23 mouse cellular contexts compared by ENCODE assay signal in genomic region chr14:25592522-25592921, GRCm38 (mm10).
A peak's percentile ranks its signal among the peaks of the same experiment; 100 is the strongest.
DNase-seq lines count a peak whose midpoint lies in the region; ATAC-seq and TF ChIP-seq lines count a peak whose summit lies in the region.
"Had no signal": no experiment of that assay in that cellular context is flagged by ENCODE, and none has a peak within 500 bp of the region (broad histone marks: within the 10 kb centered on the region; RNA-seq: fewer than 3 reads in every experiment).

No protein-coding gene starts in this region.

- H3K4me3 ChIP-seq in hindbrain, embryonic 13.5 days, result no peak overlapping the region
- no peak overlapping the region for H3K4me3 ChIP-seq in hindbrain, embryonic 11.5 days (ENCODE audit: low read depth, low read length)
- H3K4me3 ChIP-seq in neural tube, embryonic 13.5 days, result no peak overlapping the region
- H3K4me3 ChIP-seq in embryonic facial prominence, embryonic 15.5 days (replicated peaks), result no peak overlapping the region
- no peak overlapping the region for H3K4me3 ChIP-seq in layer of hippocampus, adult 2 months
- H3K4me3 ChIP-seq: intestine, embryonic 15.5 days had no signal

- H3K27ac ChIP-seq in hindbrain, embryonic 13.5 days, result 0 out of 2 replicates have a peak overlapping the region, but pooled peaks have one; percentile 81
- H3K27ac ChIP-seq in hindbrain, embryonic 11.5 days (ENCODE audit: low read depth, low read length), result no peak overlapping the region
- 0 out of 2 replicates have a peak overlapping the region, but pooled peaks have one; percentile 65 for H3K27ac ChIP-seq in neural tube, embryonic 13.5 days (replicated peaks)
- H3K27ac ChIP-seq in embryonic facial prominence, embryonic 15.5 days (replicated peaks), result 0 out of 2 replicates have a peak overlapping the region, but pooled peaks have one; percentile 28
- no peak overlapping the region for H3K27ac ChIP-seq in layer of hippocampus, adult 2 months
- H3K27ac ChIP-seq: intestine, embryonic 15.5 days; macrophage; stomach, postnatal 0 days had no signal

- 52% methylated on average over 6 of the region's 6 CpGs for WGBS in hindbrain, embryonic 13.5 days
- WGBS in hindbrain, embryonic 11.5 days, result 52% methylated on average over 6 of the region's 6 CpGs
- 54% methylated on average over 6 of the region's 6 CpGs for WGBS in neural tube, embryonic 13.5 days
- WGBS in embryonic facial prominence, embryonic 15.5 days, result 49% methylated on average over 6 of the region's 6 CpGs

- H3K27me3 ChIP-seq in hindbrain, embryonic 13.5 days, result no peaks in the 10 kb centered on the region
- no peaks in the 10 kb centered on the region for H3K27me3 ChIP-seq in hindbrain, embryonic 11.5 days (ENCODE audit: control insufficient read depth, insufficient read depth, low read length)
- H3K27me3 ChIP-seq in neural tube, embryonic 13.5 days, result no peaks in the 10 kb centered on the region
- H3K27me3 ChIP-seq in embryonic facial prominence, embryonic 15.5 days, result no peaks in the 10 kb centered on the region
- H3K27me3 ChIP-seq: intestine, embryonic 15.5 days had no signal

- H3K36me3 ChIP-seq in hindbrain, embryonic 13.5 days, result peaks cover 15% of the 10 kb centered on the region
- H3K36me3 ChIP-seq in hindbrain, embryonic 11.5 days (ENCODE audit: control insufficient read depth, insufficient read depth, low read length), result no peaks in the 10 kb centered on the region
- H3K36me3 ChIP-seq in neural tube, embryonic 13.5 days, result peaks cover 13% of the 10 kb centered on the region; the same call in 1 of the 2 replicates
- peaks cover 5% of the 10 kb centered on the region; the same call in 1 of the 2 replicates for H3K36me3 ChIP-seq in embryonic facial prominence, embryonic 15.5 days

- no peaks in the 10 kb centered on the region for H3K9me3 ChIP-seq in hindbrain, embryonic 13.5 days
- H3K9me3 ChIP-seq in hindbrain, embryonic 11.5 days (ENCODE audit: control insufficient read depth, low read length), result no peaks in the 10 kb centered on the region
- H3K9me3 ChIP-seq in neural tube, embryonic 13.5 days, result no peaks in the 10 kb centered on the region
- H3K9me3 ChIP-seq in embryonic facial prominence, embryonic 15.5 days (replicated peaks), result no peaks in the 10 kb centered on the region
- H3K9me3 ChIP-seq: intestine, embryonic 15.5 days had no signal

- no peak for ATAC-seq in hindbrain, embryonic 13.5 days (ENCODE audit: low FRiP score)
- no peak for ATAC-seq in hindbrain, embryonic 11.5 days (ENCODE audit: low FRiP score)
- no peak for ATAC-seq in neural tube, embryonic 13.5 days (ENCODE audit: low read depth)
- ATAC-seq in embryonic facial prominence, embryonic 15.5 days (ENCODE audit: insufficient number of reproducible peaks, low FRiP score, low TSS enrichment, low read depth), result no peak
- ATAC-seq: forebrain, embryonic 14.5 days; hindbrain, embryonic 16.5 days; intestine, embryonic 15.5 days; lung, postnatal 0 days had no signal

- H3K4me2 ChIP-seq in hindbrain, embryonic 13.5 days, result no peak overlapping the region
- H3K4me2 ChIP-seq in hindbrain, embryonic 11.5 days (replicated peaks; ENCODE audit: low read depth, low read length), result no peak overlapping the region
- no peak overlapping the region for H3K4me2 ChIP-seq in neural tube, embryonic 13.5 days
- no peak overlapping the region for H3K4me2 ChIP-seq in embryonic facial prominence, embryonic 15.5 days (replicated peaks)
- H3K4me2 ChIP-seq: intestine, embryonic 15.5 days had no signal

- no peak for DNase-seq in hindbrain, embryonic 11.5 days (ENCODE audit: low spot score)
- DNase-seq in neural tube, embryonic 10.5 days (ENCODE audit: extremely low spot score, low spot score), result no peak
- no peak for DNase-seq in gastrocnemius, postnatal 10 days
- DNase-seq in layer of hippocampus, adult 2 months (ENCODE audit: low spot score in 2 of 2), result no peak
- DNase-seq: adrenal gland, postnatal 14 days; cerebellum, adult 8-10 months; cerebellum, postnatal 36 days; embryo, embryonic 11 days; gastrocnemius, postnatal 14 days; heart, adult 11 months; kidney, adult 8-10 months; kidney, postnatal 10 days; left cerebral cortex, postnatal 4 days; right cerebral cortex, postnatal 14 days had no signal

- peaks cover 60% of the 10 kb centered on the region for H3K4me1 ChIP-seq in hindbrain, embryonic 13.5 days (replicated peaks)
- peaks cover 21% of the 10 kb centered on the region for H3K4me1 ChIP-seq in hindbrain, embryonic 11.5 days (replicated peaks; ENCODE audit: control insufficient read depth, insufficient read depth, low read length)
- H3K4me1 ChIP-seq in neural tube, embryonic 13.5 days (replicated peaks), result peaks cover 69% of the 10 kb centered on the region
- H3K4me1 ChIP-seq in embryonic facial prominence, embryonic 15.5 days, result peaks cover 63% of the 10 kb centered on the region

- no peak for TF ChIP-seq CTCF in layer of hippocampus, adult 2 months (conservative IDR thresholded peaks at IDR 0.05)

- no peak overlapping the region; the same call in 1 of the 2 replicates for H3K9ac ChIP-seq in hindbrain, embryonic 13.5 days
- H3K9ac ChIP-seq in hindbrain, embryonic 11.5 days (ENCODE audit: low read depth, low read length), result no peak overlapping the region
- no peak overlapping the region for H3K9ac ChIP-seq in neural tube, embryonic 13.5 days
- H3K9ac ChIP-seq in embryonic facial prominence, embryonic 15.5 days, result no peak overlapping the region
- H3K9ac ChIP-seq: intestine, embryonic 15.5 days had no signal

Comparison
In these comparisons a context has a peak if more than half of its experiments do, and no peak if none do; other contexts are left out.
1. H3K27ac ChIP-seq: peak in hindbrain, embryonic 13.5 days (single experiment), neural tube, embryonic 13.5 days (single experiment) and embryonic facial prominence, embryonic 15.5 days (single experiment); none in hindbrain, embryonic 11.5 days (single experiment) and layer of hippocampus, adult 2 months (single experiment).